Mouse (Mus musculus): ENCODE measurements at regions not wholly inside any gene's neighbourhood (a gene's known extent, or its start where the extent isn't known, plus 50 kb on each side); places are given as distances from the start of the nearest gene placed in this dataset.

GRCm38 (mm10) chr8:103541954-103542353 is 559.5 kb upstream of the Cdh5 start:
- H3K4me1 ChIP-seq (ENCODE audit: insufficient read depth, low read depth, low read length) = no peaks in the 10 kb centered on the region
- DNase-seq (ENCODE audit: low spot score) (no peak), ATAC-seq (ENCODE audit: extremely low read depth, insufficient number of reproducible peaks, low FRiP score, poor library complexity, severe bottlenecking) (no peak)
- no peak overlapping the region for H3K4me3 ChIP-seq (ENCODE audit: low read depth, low read length)
- TF ChIP-seq CTCF (IDR thresholded peaks at IDR 0.05; ENCODE audit: low read depth, low read length) = no peak
- TF ChIP-seq TAL1 (conservative IDR thresholded peaks at IDR 0.05; ENCODE audit: low read depth, low read length) = no peak
- no peak for TF ChIP-seq GATA1 (IDR thresholded peaks at IDR 0.05; ENCODE audit: borderline replicate concordance, low read length)
- TF ChIP-seq GATA2 (IDR thresholded peaks at IDR 0.05; ENCODE audit: borderline replicate concordance, low read depth, low read length) = no peak
- no peak for TF ChIP-seq POLR2AphosphoS5 (IDR thresholded peaks at IDR 0.05; ENCODE audit: insufficient replicate concordance, low read depth, low read length)
- H3K9me3 ChIP-seq (replicated peaks) = peaks cover 25% of the 10 kb centered on the region
- H3K36me3 ChIP-seq (replicated peaks) = no peaks in the 10 kb centered on the region
- H3K27me3 ChIP-seq (ENCODE audit: insufficient read depth, low read length) = no peaks in the 10 kb centered on the region

- Histone ChIP-seq H3K4me3 (ENCODE audit: low read depth, low read length) (no peak overlapping the region), H3K36me3 (replicated peaks) (no peaks in the 10 kb centered on the region), H3K4me1 (ENCODE audit: insufficient read depth, low read depth, low read length) (no peaks in the 10 kb centered on the region), H3K27me3 (ENCODE audit: insufficient read depth, low read length) (no peaks in the 10 kb centered on the region), H3K9me3 (replicated peaks) (peaks cover 36% of the 10 kb centered on the region)
- TF ChIP-seq TAL1 (conservative IDR thresholded peaks at IDR 0.05; ENCODE audit: low read depth, low read length) = no peak
- no peak for TF ChIP-seq GATA1 (IDR thresholded peaks at IDR 0.05; ENCODE audit: borderline replicate concordance, low read length)
- TF ChIP-seq CTCF (IDR thresholded peaks at IDR 0.05; ENCODE audit: low read depth, low read length) = no peak
- TF ChIP-seq GATA2 (IDR thresholded peaks at IDR 0.05; ENCODE audit: borderline replicate concordance, low read depth, low read length) = no peak
- no peak for TF ChIP-seq POLR2AphosphoS5 (IDR thresholded peaks at IDR 0.05; ENCODE audit: insufficient replicate concordance, low read depth, low read length)
- DNase-seq (ENCODE audit: low spot score) (no peak), ATAC-seq (ENCODE audit: extremely low read depth, insufficient number of reproducible peaks, low FRiP score, poor library complexity, severe bottlenecking) (no peak)
These were observed 549.4 kb upstream of the Cdh5 start for GRCm38 (mm10) chr8:103551916-103552535.

GRCm38 (mm10) chr8:103561606-103562005 is 539.8 kb upstream of the Cdh5 start:
- TF ChIP-seq TAL1 (conservative IDR thresholded peaks at IDR 0.05; ENCODE audit: low read depth, low read length) (no peak), CTCF (IDR thresholded peaks at IDR 0.05; ENCODE audit: low read depth, low read length) (no peak), GATA1 (IDR thresholded peaks at IDR 0.05; ENCODE audit: borderline replicate concordance, low read length) (no peak), POLR2AphosphoS5 (IDR thresholded peaks at IDR 0.05; ENCODE audit: insufficient replicate concordance, low read depth, low read length) (no peak), GATA2 (IDR thresholded peaks at IDR 0.05; ENCODE audit: borderline replicate concordance, low read depth, low read length) (no peak)
- Histone ChIP-seq H3K4me3 (ENCODE audit: low read depth, low read length) (no peak overlapping the region), H3K27me3 (ENCODE audit: insufficient read depth, low read length) (no peaks in the 10 kb centered on the region), H3K9me3 (replicated peaks) (peaks cover 15% of the 10 kb centered on the region), H3K36me3 (replicated peaks) (no peaks in the 10 kb centered on the region), H3K4me1 (ENCODE audit: insufficient read depth, low read depth, low read length) (no peaks in the 10 kb centered on the region)
- ATAC-seq (ENCODE audit: extremely low read depth, insufficient number of reproducible peaks, low FRiP score, poor library complexity, severe bottlenecking) = no peak
- DNase-seq (ENCODE audit: low spot score) = no peak

- DNase-seq (ENCODE audit: low spot score) (no peak), ATAC-seq (ENCODE audit: extremely low read depth, insufficient number of reproducible peaks, low FRiP score, poor library complexity, severe bottlenecking) (no peak)
- Histone ChIP-seq H3K4me3 (ENCODE audit: low read depth, low read length) (no peak overlapping the region), H3K9me3 (replicated peaks) (peaks cover 15% of the 10 kb centered on the region), H3K27me3 (ENCODE audit: insufficient read depth, low read length) (no peaks in the 10 kb centered on the region), H3K36me3 (replicated peaks) (no peaks in the 10 kb centered on the region), H3K4me1 (ENCODE audit: insufficient read depth, low read depth, low read length) (no peaks in the 10 kb centered on the region)
- TF ChIP-seq POLR2AphosphoS5 (IDR thresholded peaks at IDR 0.05; ENCODE audit: insufficient replicate concordance, low read depth, low read length) = no peak
- no peak for TF ChIP-seq TAL1 (conservative IDR thresholded peaks at IDR 0.05; ENCODE audit: low read depth, low read length)
- no peak for TF ChIP-seq GATA2 (IDR thresholded peaks at IDR 0.05; ENCODE audit: borderline replicate concordance, low read depth, low read length)
- TF ChIP-seq CTCF (IDR thresholded peaks at IDR 0.05; ENCODE audit: low read depth, low read length) = no peak
- TF ChIP-seq GATA1 (IDR thresholded peaks at IDR 0.05; ENCODE audit: borderline replicate concordance, low read length) = no peak
These were observed 530.5 kb upstream of the Cdh5 start for GRCm38 (mm10) chr8:103570864-103571425.

- no peak for ATAC-seq (ENCODE audit: extremely low read depth, insufficient number of reproducible peaks, low FRiP score, poor library complexity, severe bottlenecking)
- H3K4me1 ChIP-seq (ENCODE audit: insufficient read depth, low read depth, low read length) = no peaks in the 10 kb centered on the region
- H3K9me3 ChIP-seq (replicated peaks) = peaks cover 34% of the 10 kb centered on the region
- no peak overlapping the region for H3K4me3 ChIP-seq (ENCODE audit: low read depth, low read length)
- DNase-seq (ENCODE audit: low spot score) = no peak
- H3K36me3 ChIP-seq (replicated peaks) = no peaks in the 10 kb centered on the region
- no peak for TF ChIP-seq POLR2AphosphoS5 (IDR thresholded peaks at IDR 0.05; ENCODE audit: insufficient replicate concordance, low read depth, low read length)
- TF ChIP-seq TAL1 (conservative IDR thresholded peaks at IDR 0.05; ENCODE audit: low read depth, low read length) = no peak
- no peak for TF ChIP-seq GATA1 (IDR thresholded peaks at IDR 0.05; ENCODE audit: borderline replicate concordance, low read length)
- TF ChIP-seq CTCF (IDR thresholded peaks at IDR 0.05; ENCODE audit: low read depth, low read length) = no peak
- TF ChIP-seq GATA2 (IDR thresholded peaks at IDR 0.05; ENCODE audit: borderline replicate concordance, low read depth, low read length) = no peak
- no peaks in the 10 kb centered on the region for H3K27me3 ChIP-seq (ENCODE audit: insufficient read depth, low read length)
These were observed 524.3 kb upstream of the Cdh5 start for GRCm38 (mm10) chr8:103577147-103577546.

- Histone ChIP-seq H3K36me3 (replicated peaks) (no peaks in the 10 kb centered on the region), H3K4me3 (ENCODE audit: low read depth, low read length) (no peak overlapping the region), H3K27me3 (ENCODE audit: insufficient read depth, low read length) (no peaks in the 10 kb centered on the region), H3K9me3 (replicated peaks) (peaks cover 33% of the 10 kb centered on the region), H3K4me1 (ENCODE audit: insufficient read depth, low read depth, low read length) (no peaks in the 10 kb centered on the region)
- no peak for TF ChIP-seq CTCF (IDR thresholded peaks at IDR 0.05; ENCODE audit: low read depth, low read length)
- TF ChIP-seq GATA2 (IDR thresholded peaks at IDR 0.05; ENCODE audit: borderline replicate concordance, low read depth, low read length) = no peak
- no peak for TF ChIP-seq GATA1 (IDR thresholded peaks at IDR 0.05; ENCODE audit: borderline replicate concordance, low read length)
- TF ChIP-seq TAL1 (conservative IDR thresholded peaks at IDR 0.05; ENCODE audit: low read depth, low read length) = no peak
- no peak for TF ChIP-seq POLR2AphosphoS5 (IDR thresholded peaks at IDR 0.05; ENCODE audit: insufficient replicate concordance, low read depth, low read length)
- DNase-seq (ENCODE audit: low spot score) (no peak), ATAC-seq (ENCODE audit: extremely low read depth, insufficient number of reproducible peaks, low FRiP score, poor library complexity, severe bottlenecking) (no peak)
These were observed 523.4 kb upstream of the Cdh5 start for GRCm38 (mm10) chr8:103578006-103578405.

Measured in G1E (cell line).